Mouse (Mus musculus) ES-E14 (cell line): Measurements from ENCODE around the gene Zfp362.

Source experiments
- HCFC1 ChIP-seq: IDR thresholded peaks from 2 replicates; pipeline ENCODE4 v1.6.1; 2012; ENCODE audit warnings: low read length, inconsistent platforms, borderline replicate concordance; ENCODE audit not compliant: insufficient read depth
- MAFK ChIP-seq: IDR thresholded peaks from 2 replicates; pipeline ENCODE4 v1.6.1; 2014; ENCODE audit warnings: mild to moderate bottlenecking, low read depth, low read length, inconsistent platforms; ENCODE audit not compliant: insufficient read depth
- ZC3H11A ChIP-seq: IDR thresholded peaks from 2 replicates; pipeline ENCODE4 v1.6.1; 2012; ENCODE audit warnings: low read depth, mild to moderate bottlenecking, inconsistent platforms, low read length, borderline replicate concordance
- ZNF384 ChIP-seq: IDR thresholded peaks from 2 replicates; pipeline ENCODE4 v1.6.1; 2012; ENCODE audit warnings: low read depth, low read length, inconsistent platforms

GRCm38 (mm10) chr4:128745160-128745559 lies 60.7 kb downstream of the Zfp362 start:
- TF ChIP-seq MAFK (no peak), HCFC1 (no peak), ZNF384 (no peak), ZC3H11A (no peak)
